Mouse (Mus musculus) neural tube, embryonic 10.5 days (tissue): ENCODE measurements around the gene B230118H07Rik.

Experiments
- DNase-seq: peaks from one replicate; pipeline ENCODE4 v3.0.0-alpha.2; 2017; ENCODE audit warnings: low spot score; ENCODE audit errors: extremely low spot score

B230118H07Rik gene

GRCm38 (mm10) chr2:101638979-101639839 is 10.1 kb downstream of the B230118H07Rik start:
- peak; percentile 50 for DNase-seq

- peak; percentile 84 for DNase-seq
Measured at GRCm38 (mm10) chr2:101628297-101629236, 20.8 kb downstream of the B230118H07Rik start.

DNA sequence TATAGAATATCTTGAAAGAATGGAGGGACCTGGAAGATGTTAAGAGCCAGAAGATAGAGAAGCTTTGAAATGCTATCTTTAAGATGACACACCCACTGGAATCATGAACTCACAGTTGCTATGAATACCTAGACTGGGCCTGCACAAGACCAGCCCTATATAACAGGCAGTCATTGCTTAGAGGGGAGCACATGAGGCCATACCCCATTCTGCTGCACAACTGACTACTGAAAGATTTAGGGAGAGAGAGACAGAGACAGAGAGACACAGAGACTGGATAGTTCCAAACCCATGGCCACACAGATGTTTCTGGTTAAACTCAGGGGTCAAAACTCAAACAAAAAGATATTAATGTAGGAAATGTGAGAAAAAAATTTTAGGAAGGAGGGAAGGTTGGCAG is 22.1 kb downstream of the B230118H07Rik start:
- no peak for DNase-seq

GRCm38 (mm10) chr2:101624526-101624925 is 24.8 kb downstream of the B230118H07Rik start, which contains the start of gene Rag2:
TSS of gene Rag2 (plus strand) at chr2:101624718.
- DNase-seq: no peak

DNA sequence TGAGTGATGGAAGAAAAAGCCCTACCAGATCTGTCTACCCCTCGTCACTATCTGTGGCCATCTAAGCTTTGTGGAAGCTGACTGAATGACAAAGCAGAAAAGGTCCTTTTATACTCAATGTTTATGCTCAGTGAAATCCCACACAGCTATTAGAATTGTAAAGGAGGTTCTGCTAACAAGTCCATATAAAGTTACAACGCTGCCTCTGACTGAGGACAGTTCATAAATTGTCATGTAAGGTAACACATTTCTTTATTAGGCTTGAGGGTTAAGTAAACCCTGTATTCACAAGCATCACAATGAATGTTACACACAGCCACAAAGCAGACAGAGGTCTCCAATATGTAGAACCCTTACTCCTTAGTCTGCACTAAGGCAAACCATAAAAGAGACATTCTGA is 25.3 kb downstream of the B230118H07Rik start:
- no peak for DNase-seq

GRCm38 (mm10) chr2:101623042-101623441 is 26.3 kb downstream of the B230118H07Rik start:
- DNase-seq: no peak

DNA sequence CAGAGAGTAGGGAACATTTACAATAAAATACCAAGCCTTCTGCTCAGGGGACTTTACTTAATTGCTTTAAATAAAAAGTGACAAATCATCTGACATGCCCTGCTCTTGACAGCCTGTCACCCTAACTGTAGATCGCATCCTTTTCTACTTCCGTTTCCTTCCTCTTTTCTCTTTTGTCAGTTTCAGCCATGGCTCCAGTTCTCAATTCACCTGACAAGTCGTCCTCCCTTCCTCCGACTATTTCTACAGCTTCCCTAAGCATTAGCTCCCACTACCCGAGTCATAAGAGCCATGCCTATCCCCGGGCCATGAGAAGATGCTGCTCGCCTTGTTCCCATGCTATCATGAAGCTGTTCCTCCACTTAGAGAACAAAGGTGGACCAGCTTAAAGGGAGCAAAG is 27.7 kb downstream of the B230118H07Rik start:
- no peak for DNase-seq

GRCm38 (mm10) chr2:101620899-101621298 is 28.4 kb downstream of the B230118H07Rik start:
- DNase-seq: no peak

GRCm38 (mm10) chr2:101618373-101618772 is 31.0 kb downstream of the B230118H07Rik start:
- no peak for DNase-seq

DNA sequence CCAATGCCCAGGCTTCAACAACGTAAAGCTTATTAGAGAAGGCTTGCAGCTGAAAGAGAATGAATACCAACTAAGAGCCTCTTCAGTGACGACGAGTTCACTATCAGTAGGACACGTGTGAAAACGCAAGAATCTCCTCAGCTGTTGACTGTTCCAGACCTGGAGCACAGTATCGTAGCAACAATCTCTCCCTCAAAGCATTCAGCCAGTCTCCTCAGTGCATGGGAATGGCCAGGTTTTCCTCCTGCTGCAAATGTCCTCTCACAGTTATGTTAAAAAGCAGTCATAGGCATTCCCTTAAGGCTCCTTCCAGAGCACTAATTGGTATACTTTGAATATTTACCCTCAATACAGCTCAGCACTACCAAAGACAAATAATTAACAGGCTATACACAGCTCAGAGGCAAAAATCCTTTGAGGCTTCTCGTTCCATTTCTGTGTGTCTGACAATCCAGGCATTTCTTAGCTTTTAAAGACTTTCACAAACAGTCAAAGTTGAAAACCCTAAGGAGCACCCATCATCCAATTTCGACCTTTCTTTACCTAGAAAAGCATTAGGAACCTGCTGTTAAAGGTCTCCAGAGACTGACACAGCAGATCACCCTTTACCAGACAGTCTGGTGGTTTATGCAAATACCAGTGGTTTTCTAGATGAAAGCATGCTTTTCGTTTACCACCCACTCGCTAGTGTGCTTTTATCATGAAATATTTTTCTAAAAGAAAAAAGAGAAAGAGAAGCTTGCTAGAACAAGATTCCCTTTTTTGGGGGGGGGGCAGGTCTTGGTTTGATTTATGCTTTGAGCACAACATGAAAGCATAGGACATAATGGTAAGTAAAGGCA is 33.6 kb downstream of the B230118H07Rik start:
- no peak for DNase-seq

GRCm38 (mm10) chr2:101610861-101611260 is 38.5 kb downstream of the B230118H07Rik start:
- no peak for DNase-seq

- DNase-seq: no peak
Measured at GRCm38 (mm10) chr2:101608232-101608894, 41.0 kb downstream of the B230118H07Rik start.

DNA sequence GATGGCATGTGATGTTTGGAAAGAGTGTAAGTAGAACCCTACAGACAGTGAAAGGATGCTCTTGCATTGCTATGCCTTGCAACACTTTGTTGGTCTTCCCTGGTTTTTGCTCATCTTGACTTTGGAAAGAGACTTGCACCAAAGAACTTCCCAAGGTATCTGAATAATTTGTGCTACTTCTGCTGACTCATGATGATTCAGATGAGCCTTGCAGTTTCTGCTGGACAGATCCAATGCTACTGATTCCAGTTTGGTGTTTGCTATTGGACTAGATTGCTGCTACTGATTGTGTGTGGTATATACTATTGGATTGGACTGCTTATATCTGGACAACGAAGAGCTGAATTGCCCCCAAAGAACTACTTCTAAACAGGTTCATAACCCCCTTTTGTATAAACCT is 46.2 kb downstream of the B230118H07Rik start:
- DNase-seq: no peak

DNA sequence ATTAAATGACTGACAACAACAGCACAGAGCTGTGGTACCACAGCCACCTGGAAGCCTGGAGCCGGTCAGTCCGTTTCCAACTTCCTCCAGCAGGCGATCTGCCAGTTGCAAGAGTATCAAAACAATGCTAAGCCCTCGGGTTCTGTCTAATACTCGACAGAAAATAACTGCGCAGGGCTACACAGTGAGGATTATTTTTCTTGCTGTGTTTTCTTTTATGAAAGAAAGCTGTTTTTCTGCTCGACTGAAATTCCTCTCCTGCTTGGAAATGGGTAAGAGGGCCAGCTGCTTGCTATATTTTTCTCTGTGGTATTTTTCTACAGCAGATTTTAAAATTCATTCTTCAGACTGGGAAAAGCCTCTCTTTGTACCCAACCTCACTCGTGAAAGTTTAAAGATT is 48.6 kb downstream of the B230118H07Rik start:
- no peak for DNase-seq

GRCm38 (mm10) chr2:101598190-101599181 is 50.8 kb downstream of the B230118H07Rik start:
- DNase-seq: no peak

DNA sequence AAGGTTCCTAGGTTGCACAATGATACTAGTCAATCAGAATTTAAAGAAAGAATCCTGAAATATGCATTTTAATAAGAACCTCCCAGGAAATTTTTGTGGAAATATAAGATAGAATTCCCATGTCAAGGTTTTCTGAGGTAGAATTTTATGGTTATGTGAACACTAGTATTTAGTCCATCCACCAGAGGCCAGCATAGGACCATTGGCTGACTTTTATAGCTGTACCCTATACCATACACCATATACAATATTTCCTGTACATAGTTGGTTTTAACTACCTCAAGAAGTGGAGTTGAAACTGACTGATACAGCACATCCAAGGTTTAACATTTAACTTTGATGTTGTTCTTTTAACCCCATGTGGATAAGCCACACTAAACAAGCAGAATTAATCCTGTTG is 52.1 kb downstream of the B230118H07Rik start:
- DNase-seq: no peak

DNA sequence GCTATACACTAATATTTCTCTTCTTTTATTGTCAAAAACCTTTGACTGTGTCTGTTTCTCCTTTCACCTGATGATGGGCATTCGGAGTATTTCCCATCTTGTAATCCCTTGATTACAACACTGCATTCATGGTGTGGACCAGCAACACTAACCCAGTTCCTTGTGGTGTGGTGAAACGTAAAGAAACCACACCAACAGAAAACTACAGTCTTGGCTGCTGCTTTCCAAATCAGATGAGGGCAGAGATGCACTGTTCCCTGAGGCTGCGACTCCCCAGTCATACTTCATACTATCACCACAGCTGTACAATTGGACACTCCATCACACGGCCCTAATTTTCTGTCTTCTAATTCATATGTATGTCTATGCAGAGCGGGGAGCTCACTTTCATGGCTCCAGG is 54.7 kb downstream of the B230118H07Rik start:
- no peak for DNase-seq

GRCm38 (mm10) chr2:101592886-101593285 is 56.4 kb downstream of the B230118H07Rik start:
- DNase-seq: no peak
